In the genomic region with DNA sequence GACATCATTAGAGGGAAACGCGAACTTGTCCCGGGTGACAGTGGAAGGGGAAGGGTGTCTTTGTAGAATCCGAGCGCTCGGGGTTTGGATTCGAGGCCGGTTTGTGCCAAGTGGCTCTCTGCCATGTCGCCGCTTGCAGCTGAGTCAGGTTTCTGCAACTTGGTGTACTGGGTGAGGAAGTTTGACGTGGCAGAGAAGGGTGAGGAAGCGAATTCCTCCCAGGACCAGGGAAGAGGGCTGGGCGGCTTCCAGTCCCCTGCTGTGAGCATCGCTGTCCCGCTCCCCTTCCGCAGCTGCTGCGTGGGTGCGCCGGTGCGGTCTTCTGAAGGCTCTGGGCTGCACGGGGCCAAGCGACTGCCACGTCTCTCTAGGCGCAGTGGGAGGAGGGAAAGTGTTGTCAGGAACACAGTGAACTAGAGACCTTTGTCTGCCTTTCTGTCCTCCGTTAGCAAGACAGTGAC, we compare ENCODE assay signal across 8 mouse cellular contexts. TPM values are rescaled to one million over a fixed set of nuclear protein-coding genes. Genes with fewer than 3 reads are reported as not detected.
A peak's percentile ranks its signal among the peaks of the same experiment; 100 is the strongest.
DNase-seq lines count a peak whose midpoint lies in the region; ATAC-seq and TF ChIP-seq lines count a peak whose summit lies in the region.

No protein-coding gene starts in this region.

- H3K27me3 ChIP-seq in erythroblast, embryonic 14.5 days (ENCODE audit: control insufficient read depth) = peaks cover 22% of the 10 kb centered on the region
- H3K27me3 ChIP-seq in heart, embryonic 10.5 days (ENCODE audit: insufficient read depth, poor library complexity, severe bottlenecking) = no peaks in the 10 kb centered on the region
- H3K27me3 ChIP-seq in kidney, embryonic 14.5 days (ENCODE audit: control insufficient read depth, insufficient read depth, low read length) = no peaks in the 10 kb centered on the region
- H3K27me3 ChIP-seq in limb, embryonic 14.5 days (ENCODE audit: control insufficient read depth, insufficient read depth, low read length) = no peaks in the 10 kb centered on the region
- H3K27me3 ChIP-seq in midbrain, embryonic 15.5 days (replicated peaks) = peaks cover 10% of the 10 kb centered on the region; the same call in 1 of the 2 replicates
- no peaks in the 10 kb centered on the region for H3K27me3 ChIP-seq in stomach, embryonic 15.5 days (replicated peaks)

- peak; percentile 63 for ATAC-seq in kidney, embryonic 14.5 days (ENCODE audit: low FRiP score, low TSS enrichment)
- peak; percentile 62 for ATAC-seq in limb, embryonic 14.5 days (ENCODE audit: low FRiP score, low read depth)
- peak; percentile 70 for ATAC-seq in midbrain, embryonic 15.5 days (replicated peaks)
- peak; percentile 48 for ATAC-seq in stomach, embryonic 15.5 days (ENCODE audit: insufficient read depth, low FRiP score, low read depth)

- peak overlapping the region; percentile 63 for H3K4me3 ChIP-seq in erythroblast, embryonic 14.5 days (replicated peaks)
- peak overlapping the region; percentile 96 for H3K4me3 ChIP-seq in heart, embryonic 10.5 days
- peak overlapping the region; percentile 53 for H3K4me3 ChIP-seq in kidney, embryonic 14.5 days (ENCODE audit: low read length)
- peak overlapping the region; percentile 81 for H3K4me3 ChIP-seq in limb, embryonic 14.5 days (replicated peaks; ENCODE audit: low read length)
- peak overlapping the region; percentile 62 for H3K4me3 ChIP-seq in midbrain, embryonic 15.5 days
- H3K4me3 ChIP-seq in stomach, embryonic 15.5 days (replicated peaks) = peak overlapping the region; percentile 72

- peak overlapping the region; percentile 73 for H3K9ac ChIP-seq in kidney, embryonic 14.5 days (ENCODE audit: low read depth, low read length)
- H3K9ac ChIP-seq in limb, embryonic 14.5 days (ENCODE audit: low read depth, low read length, severe bottlenecking) = peak overlapping the region; percentile 85
- H3K9ac ChIP-seq in midbrain, embryonic 15.5 days = peak overlapping the region; percentile 51
- peak overlapping the region; percentile 82 for H3K9ac ChIP-seq in stomach, embryonic 15.5 days

- no peaks in the 10 kb centered on the region for H3K9me3 ChIP-seq in erythroblast, embryonic 14.5 days (ENCODE audit: control insufficient read depth, low read length)
- H3K9me3 ChIP-seq in heart, embryonic 10.5 days = no peaks in the 10 kb centered on the region
- no peaks in the 10 kb centered on the region for H3K9me3 ChIP-seq in kidney, embryonic 14.5 days (ENCODE audit: control insufficient read depth, low read length)
- H3K9me3 ChIP-seq in limb, embryonic 14.5 days (ENCODE audit: control insufficient read depth, low read length) = no peaks in the 10 kb centered on the region
- no peaks in the 10 kb centered on the region for H3K9me3 ChIP-seq in midbrain, embryonic 15.5 days
- H3K9me3 ChIP-seq in stomach, embryonic 15.5 days = no peaks in the 10 kb centered on the region

- H3K4me1 ChIP-seq in erythroblast, embryonic 14.5 days (ENCODE audit: control insufficient read depth) = peaks cover 5% of the 10 kb centered on the region; the same call in 1 of the 2 replicates
- H3K4me1 ChIP-seq in heart, embryonic 10.5 days = peaks cover 8% of the 10 kb centered on the region
- H3K4me1 ChIP-seq in kidney, embryonic 14.5 days (ENCODE audit: control insufficient read depth, insufficient read depth, low read length) = no peaks in the 10 kb centered on the region; the same call in 1 of the 2 replicates
- peaks cover 12% of the 10 kb centered on the region; the same call in 1 of the 2 replicates for H3K4me1 ChIP-seq in limb, embryonic 14.5 days (ENCODE audit: control insufficient read depth, insufficient read depth, low read length)
- peaks cover 8% of the 10 kb centered on the region; the same call in 1 of the 2 replicates for H3K4me1 ChIP-seq in midbrain, embryonic 15.5 days
- H3K4me1 ChIP-seq in stomach, embryonic 15.5 days = peaks cover 5% of the 10 kb centered on the region; the same call in 1 of the 2 replicates

- WGBS in heart, embryonic 10.5 days = 0% methylated on average over 25 of the region's 25 CpGs
- WGBS in kidney, embryonic 14.5 days = under 1% methylated on average over 25 of the region's 25 CpGs
- under 1% methylated on average over 25 of the region's 25 CpGs for WGBS in limb, embryonic 14.5 days
- 0% methylated on average over 25 of the region's 25 CpGs for WGBS in midbrain, embryonic 15.5 days
- WGBS in stomach, embryonic 15.5 days = under 1% methylated on average over 24 of the region's 25 CpGs

- H3K36me3 ChIP-seq in erythroblast, embryonic 14.5 days (ENCODE audit: control insufficient read depth) = peaks cover under 1% of the 10 kb centered on the region; the same call in 1 of the 2 replicates
- H3K36me3 ChIP-seq in heart, embryonic 10.5 days = peaks cover 33% of the 10 kb centered on the region
- H3K36me3 ChIP-seq in kidney, embryonic 14.5 days (ENCODE audit: control insufficient read depth, insufficient read depth, low read length) = peaks cover 22% of the 10 kb centered on the region; the same call in 1 of the 2 replicates
- peaks cover 34% of the 10 kb centered on the region for H3K36me3 ChIP-seq in limb, embryonic 14.5 days (ENCODE audit: control insufficient read depth, insufficient read depth, low read length)
- no peaks in the 10 kb centered on the region for H3K36me3 ChIP-seq in midbrain, embryonic 15.5 days (replicated peaks)
- H3K36me3 ChIP-seq in stomach, embryonic 15.5 days = peaks cover 24% of the 10 kb centered on the region

- 0 out of 2 replicates have a peak, but pooled peaks have one; percentile 43 for TF ChIP-seq POLR2A in limb, embryonic 14.5 days (IDR thresholded peaks at IDR 0.05; ENCODE audit: borderline replicate concordance, extremely low read depth, insufficient read depth, insufficient read length)

- DNase-seq in B cell, adult 2 months = peak; percentile 28 to 40
- DNase-seq in adrenal gland, postnatal 36 days = peak; percentile 81 to 85
- DNase-seq in heart, embryonic 10.5 days (ENCODE audit: low spot score) = peak; percentile 84
- DNase-seq in limb, embryonic 14.5 days (ENCODE audit: low spot score) = peak; percentile 49

- peak overlapping the region; percentile 93 for H3K27ac ChIP-seq in heart, embryonic 10.5 days
- H3K27ac ChIP-seq in kidney, embryonic 14.5 days (ENCODE audit: low read depth, low read length) = peak overlapping the region; percentile 8; the same call in 1 of the 2 replicates
- H3K27ac ChIP-seq in limb, embryonic 14.5 days (replicated peaks; ENCODE audit: low read depth, low read length) = peak overlapping the region; percentile 80
- H3K27ac ChIP-seq in midbrain, embryonic 15.5 days = no peak overlapping the region
- peak overlapping the region; percentile 83 for H3K27ac ChIP-seq in stomach, embryonic 15.5 days

- peak overlapping the region; percentile 78 for H3K4me2 ChIP-seq in kidney, embryonic 14.5 days (replicated peaks; ENCODE audit: low read depth, low read length)
- H3K4me2 ChIP-seq in limb, embryonic 14.5 days (replicated peaks; ENCODE audit: low read depth, low read length, severe bottlenecking) = peak overlapping the region; percentile 56
- H3K4me2 ChIP-seq in midbrain, embryonic 15.5 days = peak overlapping the region; percentile 97
- H3K4me2 ChIP-seq in stomach, embryonic 15.5 days = peak overlapping the region; percentile 55

RNA-seq across cellular contexts. Expression of gene Sec24d, which starts 0.5 kb away (rescaled TPM):
- total RNA-seq in adrenal gland, postnatal 36 days (2021) = 100 to 1,000 TPM in 1 of 2 experiments, 10 to 100 TPM in 1; 86.7 to 183 TPM
- 0.06 and 0.08 TPM in 2 replicates for polyA plus RNA-seq in erythroblast, embryonic 14.5 days (2012)
- 56.0 and 69.9 TPM in 2 replicates for polyA plus RNA-seq in heart, embryonic 10.5 days (2016; fragmentation: Nextera tagmentation; extraction: Ambion mirVana)
- polyA plus RNA-seq in kidney, embryonic 14.5 days (2014; fragmentation: Nextera tagmentation; extraction: Ambion mirVana) = 40.0 and 59.4 TPM in 2 replicates
- polyA plus RNA-seq in limb, embryonic 14.5 days (2012; rRNA removed) = 97.5 and 175 TPM in 2 replicates
- polyA plus RNA-seq in limb, embryonic 14.5 days (2014; fragmentation: Nextera tagmentation; extraction: Ambion mirVana) = 110 TPM in 2 replicates
- polyA plus RNA-seq in midbrain, embryonic 15.5 days (2015; fragmentation: Nextera tagmentation; extraction: Ambion mirVana) = 12.0 and 12.9 TPM in 2 replicates
- polyA plus RNA-seq in stomach, embryonic 15.5 days (2015; fragmentation: Nextera tagmentation; extraction: Ambion mirVana) = 97.6 and 106 TPM in 2 replicates

RNA-seq across cellular contexts. Expression of gene Synpo2, which starts 31.8 kb away (rescaled TPM):
- 10 to 100 TPM in 1 of 2 experiments, 1 to 10 TPM in 1; 6.3 to 11.5 TPM for total RNA-seq in adrenal gland, postnatal 36 days (2021)
- not detected in 2 replicates for polyA plus RNA-seq in erythroblast, embryonic 14.5 days (2012)
- polyA plus RNA-seq in heart, embryonic 10.5 days (2016; fragmentation: Nextera tagmentation; extraction: Ambion mirVana) = 17.7 and 25.2 TPM in 2 replicates
- 5.5 and 8.3 TPM in 2 replicates for polyA plus RNA-seq in kidney, embryonic 14.5 days (2014; fragmentation: Nextera tagmentation; extraction: Ambion mirVana)
- polyA plus RNA-seq in limb, embryonic 14.5 days (2012; rRNA removed) = 4.2 and 5.4 TPM in 2 replicates
- 6.3 and 6.8 TPM in 2 replicates for polyA plus RNA-seq in limb, embryonic 14.5 days (2014; fragmentation: Nextera tagmentation; extraction: Ambion mirVana)
- 1.4 and 1.7 TPM in 2 replicates for polyA plus RNA-seq in midbrain, embryonic 15.5 days (2015; fragmentation: Nextera tagmentation; extraction: Ambion mirVana)
- 28.0 and 33.2 TPM in 2 replicates for polyA plus RNA-seq in stomach, embryonic 15.5 days (2015; fragmentation: Nextera tagmentation; extraction: Ambion mirVana)

Comparison
In these comparisons a context has a peak if more than half of its experiments do, and no peak if none do; other contexts are left out.
1. DNase-seq: peak in every context shown above with its lines; median percentile 84 in heart, embryonic 10.5 days; 83 in adrenal gland, postnatal 36 days; 49 in limb, embryonic 14.5 days; 34 in B cell, adult 2 months.
2. RNA of gene Sec24d, which starts 0.5 kb away (polyA plus RNA-seq): 97.5 to 175 TPM in limb, embryonic 14.5 days, 97.6 to 106 TPM in stomach, embryonic 15.5 days, 40.0 to 59.4 TPM in kidney, embryonic 14.5 days, 56.0 to 69.9 TPM in heart, embryonic 10.5 days and 12.0 to 12.9 TPM in midbrain, embryonic 15.5 days; 0.06 to 0.08 TPM in erythroblast, embryonic 14.5 days; every median in the first group is over 10 times any median in the second.
3. Peak in every context shown above with its lines, with median percentiles within 50 percentile points of each other: H3K4me3 ChIP-seq, ATAC-seq, H3K4me2 ChIP-seq and H3K9ac ChIP-seq.